Mouse (Mus musculus) G1E (cell line): ENCODE measurements at regions not wholly inside any gene's neighbourhood (a gene's known extent, or its start where the extent isn't known, plus 50 kb on each side); places are given as distances from the start of the nearest gene placed in this dataset.

Experiments
- ATAC-seq: 2 replicates; pipeline ENCODE4 v1.8.0; 2016; ENCODE audit warnings: mild to moderate bottlenecking; ENCODE audit not compliant: insufficient number of reproducible peaks, poor library complexity, low FRiP score, severe bottlenecking; ENCODE audit errors: extremely low read depth
- DNase-seq: peaks from one replicate; pipeline ENCODE4 v3.0.0; 2012; ENCODE audit warnings: low spot score
- H3K27me3 ChIP-seq: 2 replicates; pipeline ENCODE4 v1.6.1; 2012; ENCODE audit warnings: mild to moderate bottlenecking, low read length, inconsistent platforms; ENCODE audit not compliant: insufficient read depth
- H3K36me3 ChIP-seq: replicated peaks from 2 replicates; pipeline ENCODE3; 2012; ENCODE audit warnings: mild to moderate bottlenecking, inconsistent platforms
- H3K4me1 ChIP-seq: 2 replicates; pipeline ENCODE4 v1.6.1; 2012; ENCODE audit warnings: low read depth, low read length, inconsistent platforms, mixed read lengths; ENCODE audit not compliant: insufficient read depth
- H3K4me3 ChIP-seq: 2 replicates; pipeline ENCODE4 v1.5.1; 2012; ENCODE audit warnings: low read depth, mild to moderate bottlenecking, inconsistent platforms, low read length, moderate library complexity, mixed read lengths
- H3K9me3 ChIP-seq: replicated peaks from 2 replicates; pipeline ENCODE4 v1.6.1; 2012; ENCODE audit warnings: inconsistent platforms
- CTCF ChIP-seq: IDR thresholded peaks from 2 replicates; pipeline ENCODE4 v1.5.1; 2012; ENCODE audit warnings: low read depth, low read length, inconsistent platforms, mixed read lengths
- GATA1 ChIP-seq: IDR thresholded peaks from 2 replicates; pipeline ENCODE4 v1.6.1; 2012; ENCODE audit warnings: borderline replicate concordance, low read length, inconsistent platforms, mixed read lengths
- GATA2 ChIP-seq: IDR thresholded peaks from 2 replicates; pipeline ENCODE4 v1.6.1; 2012; ENCODE audit warnings: low read depth, low read length, inconsistent platforms, borderline replicate concordance
- POLR2AphosphoS5 ChIP-seq: IDR thresholded peaks from 2 replicates; pipeline ENCODE4 v1.6.1; 2012; ENCODE audit warnings: low read depth, low read length, inconsistent platforms; ENCODE audit not compliant: insufficient replicate concordance
- TAL1 ChIP-seq: conservative IDR thresholded peaks from 2 replicates; pipeline ENCODE4 v1.6.1; 2012; ENCODE audit warnings: low read depth, low read length, inconsistent platforms, mixed read lengths

- Histone ChIP-seq H3K27me3 (peaks cover 8% of the 10 kb centered on the region; the same call in 1 of the 2 replicates), H3K4me1 (no peaks in the 10 kb centered on the region), H3K4me3 (no peak overlapping the region), H3K9me3 (no peaks in the 10 kb centered on the region), H3K36me3 (no peaks in the 10 kb centered on the region)
- TF ChIP-seq POLR2AphosphoS5 = no peak
- TF ChIP-seq GATA1 = no peak
- no peak for TF ChIP-seq GATA2
- TF ChIP-seq CTCF = no peak
- TF ChIP-seq TAL1 = no peak
- ATAC-seq (no peak), DNase-seq (no peak)
Measured at GRCm38 (mm10) chr16:76509109-76509650, 135.6 kb upstream of the Nrip1 start.

GRCm38 (mm10) chr16:76507191-76507746 lies 133.6 kb upstream of the Nrip1 start:
- Histone ChIP-seq H3K4me3 (no peak overlapping the region), H3K9me3 (no peaks in the 10 kb centered on the region), H3K27me3 (peaks cover 8% of the 10 kb centered on the region; the same call in 1 of the 2 replicates), H3K4me1 (no peaks in the 10 kb centered on the region), H3K36me3 (no peaks in the 10 kb centered on the region)
- no peak for ATAC-seq
- TF ChIP-seq GATA2 (no peak), GATA1 (no peak), POLR2AphosphoS5 (no peak), TAL1 (no peak), CTCF (no peak)
- DNase-seq = no peak

- Histone ChIP-seq H3K9me3 (no peaks in the 10 kb centered on the region), H3K36me3 (no peaks in the 10 kb centered on the region), H3K27me3 (peaks cover 6% of the 10 kb centered on the region; the same call in 1 of the 2 replicates), H3K4me3 (no peak overlapping the region), H3K4me1 (no peaks in the 10 kb centered on the region)
- DNase-seq (no peak), ATAC-seq (no peak)
- TF ChIP-seq TAL1 (no peak), POLR2AphosphoS5 (no peak), GATA2 (no peak)
Measured at GRCm38 (mm10) chr16:76506240-76506639, 132.6 kb upstream of the Nrip1 start.

- no peaks in the 10 kb centered on the region for H3K36me3 ChIP-seq
- no peak overlapping the region for H3K4me3 ChIP-seq
- ATAC-seq (no peak), DNase-seq (no peak)
- no peaks in the 10 kb centered on the region; the same call in 1 of the 2 replicates for H3K4me1 ChIP-seq
- H3K9me3 ChIP-seq = no peaks in the 10 kb centered on the region
- no peak for TF ChIP-seq POLR2AphosphoS5
- TF ChIP-seq TAL1 = no peak
- TF ChIP-seq GATA1 = no peak
- no peak for TF ChIP-seq GATA2
- TF ChIP-seq CTCF = no peak
- peaks cover 2% of the 10 kb centered on the region; the same call in 1 of the 2 replicates for H3K27me3 ChIP-seq
Measured at GRCm38 (mm10) chr16:76499686-76500400, 126.2 kb upstream of the Nrip1 start.

GRCm38 (mm10) chr16:76498233-76498632 lies 124.6 kb upstream of the Nrip1 start:
- no peak for ATAC-seq
- H3K27me3 ChIP-seq = peaks cover 2% of the 10 kb centered on the region; the same call in 1 of the 2 replicates
- no peaks in the 10 kb centered on the region for H3K36me3 ChIP-seq
- H3K4me3 ChIP-seq = no peak overlapping the region
- no peaks in the 10 kb centered on the region for H3K9me3 ChIP-seq
- no peaks in the 10 kb centered on the region; the same call in 1 of the 2 replicates for H3K4me1 ChIP-seq
- TF ChIP-seq GATA2 (no peak), CTCF (no peak), TAL1 (no peak), POLR2AphosphoS5 (no peak), GATA1 (no peak)
- no peak for DNase-seq

- no peak overlapping the region for H3K4me3 ChIP-seq
- peaks cover 2% of the 10 kb centered on the region; the same call in 1 of the 2 replicates for H3K27me3 ChIP-seq
- H3K4me1 ChIP-seq = no peaks in the 10 kb centered on the region; the same call in 1 of the 2 replicates
- TF ChIP-seq POLR2AphosphoS5 (no peak), GATA2 (no peak), GATA1 (no peak), TAL1 (no peak), CTCF (no peak)
- no peaks in the 10 kb centered on the region for H3K9me3 ChIP-seq
- no peaks in the 10 kb centered on the region for H3K36me3 ChIP-seq
- no peak for DNase-seq
- no peak for ATAC-seq
Measured at GRCm38 (mm10) chr16:76497041-76497808, 123.6 kb upstream of the Nrip1 start.
